Mouse (Mus musculus) kidney, adult 11 months (tissue): Measurements from ENCODE around the gene Tnk2.
A peak's percentile ranks its signal among the peaks of the same experiment; 100 is the strongest.

ENCODE experiments used
- DNase-seq: peaks from one replicate; pipeline ENCODE4 v3.0.0; 2022

Gene Tnk2

GRCm38 (mm10) chr16:32660557-32661321 lies 17.1 kb downstream of the Tnk2 start:
- DNase-seq: peak; percentile 50

- DNase-seq: no peak
Observed at GRCm38 (mm10) chr16:32661493-32661921, 17.8 kb downstream of the Tnk2 start.

GRCm38 (mm10) chr16:32662372-32662771 lies 18.7 kb downstream of the Tnk2 start:
- DNase-seq: no peak

GRCm38 (mm10) chr16:32663231-32663858 lies 19.7 kb downstream of the Tnk2 start:
- DNase-seq: no peak

GRCm38 (mm10) chr16:32664211-32664610 lies 20.5 kb downstream of the Tnk2 start:
- DNase-seq: no peak

GRCm38 (mm10) chr16:32665851-32666665 lies 22.4 kb downstream of the Tnk2 start:
- peak; percentile 55 for DNase-seq

- no peak for DNase-seq
Observed at GRCm38 (mm10) chr16:32666671-32667551, 23.2 kb downstream of the Tnk2 start.

GRCm38 (mm10) chr16:32667552-32667872 lies 23.8 kb downstream of the Tnk2 start:
- no peak for DNase-seq

GRCm38 (mm10) chr16:32668030-32668429 lies 24.4 kb downstream of the Tnk2 start:
- DNase-seq: no peak

GRCm38 (mm10) chr16:32668472-32668871 lies 24.8 kb downstream of the Tnk2 start:
- no peak for DNase-seq

GRCm38 (mm10) chr16:32669243-32669642 lies 25.6 kb downstream of the Tnk2 start:
- DNase-seq: no peak

GRCm38 (mm10) chr16:32670354-32671124 lies 26.9 kb downstream of the Tnk2 start:
- no peak for DNase-seq

GRCm38 (mm10) chr16:32671206-32671887 lies 27.7 kb downstream of the Tnk2 start:
- DNase-seq: no peak

- DNase-seq: no peak
Observed at GRCm38 (mm10) chr16:32672250-32672649, 28.6 kb downstream of the Tnk2 start.

GRCm38 (mm10) chr16:32672861-32673560 lies 29.3 kb downstream of the Tnk2 start:
- peak; percentile 80 for DNase-seq

- DNase-seq: no peak
Observed at GRCm38 (mm10) chr16:32674121-32674740, 30.6 kb downstream of the Tnk2 start.

- no peak for DNase-seq
Observed at GRCm38 (mm10) chr16:32677040-32677700, 33.5 kb downstream of the Tnk2 start.

GRCm38 (mm10) chr16:32677903-32678302 lies 34.2 kb downstream of the Tnk2 start:
- no peak for DNase-seq

GRCm38 (mm10) chr16:32678812-32679211 lies 35.1 kb downstream of the Tnk2 start:
- no peak for DNase-seq

- no peak for DNase-seq
Observed at GRCm38 (mm10) chr16:32679976-32680375, 36.3 kb downstream of the Tnk2 start.
